Mouse (Mus musculus): Measurements from ENCODE around the gene Gm49366.

GRCm38 (mm10) chr12:84046906-84047305, 8.2 kb downstream of the Gm49366 start:
- TF ChIP-seq CTCF (IDR thresholded peaks at IDR 0.05; ENCODE audit: insufficient read depth, low read length) (no peak), POLR2A (IDR thresholded peaks at IDR 0.05; ENCODE audit: borderline replicate concordance, extremely low read depth, low read depth, low read length) (no peak)

All from lung, adult 2 months (tissue).